Mouse (Mus musculus) A20 (cell line): ENCODE results near the gene Skint3.
"Not testable (repeated sequence)": the region's sequence is repeated elsewhere in the genome, so short reads cannot be mapped to it uniquely, and the experiment has no call there.

ENCODE experiments used
- DNase-seq: peaks from one replicate; pipeline ENCODE4 v3.0.0-alpha.2; 2011; ENCODE audit warnings: low read depth, low spot score

Gene Skint3

GRCm38 (mm10) chr4:112231945-112232344 is at the start of gene Skint3:
Gene Skint3 (plus strand): TSS chr4:112232245.
- DNase-seq = no peak

GRCm38 (mm10) chr4:112243416-112243815 is 11.4 kb downstream of the Skint3 start:
- DNase-seq = no peak

- DNase-seq = no peak
These were observed 11.9 kb downstream of the Skint3 start for GRCm38 (mm10) chr4:112243951-112244350.

GRCm38 (mm10) chr4:112256022-112256421 is 24.0 kb downstream of the Skint3 start:
- no peak for DNase-seq

GRCm38 (mm10) chr4:112287178-112287974 is 55.3 kb downstream of the Skint3 start:
- no peak for DNase-seq

DNA sequence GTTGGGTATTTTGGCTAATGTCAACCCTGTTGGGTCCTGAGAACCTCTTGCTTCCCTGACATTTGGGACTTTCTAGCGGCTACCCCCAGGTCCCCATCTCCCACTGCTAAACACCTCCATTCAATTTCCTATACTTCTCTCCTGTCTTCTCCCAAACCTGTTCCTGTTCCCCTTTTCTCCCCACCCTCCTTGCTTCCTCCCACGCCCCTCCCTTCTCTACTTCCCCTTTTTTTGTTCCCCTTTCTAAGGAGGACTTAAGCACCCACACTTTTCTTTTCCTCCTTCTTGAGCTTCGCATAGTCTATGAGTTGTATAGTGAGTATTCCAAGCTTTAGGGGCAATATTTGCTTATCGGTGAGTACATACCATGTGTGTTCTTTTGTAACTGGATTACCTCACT is 56.4 kb downstream of the Skint3 start:
- no peak for DNase-seq

- no peak for DNase-seq
These were observed 70.3 kb downstream of the Skint3 start for GRCm38 (mm10) chr4:112302305-112302704.

DNA sequence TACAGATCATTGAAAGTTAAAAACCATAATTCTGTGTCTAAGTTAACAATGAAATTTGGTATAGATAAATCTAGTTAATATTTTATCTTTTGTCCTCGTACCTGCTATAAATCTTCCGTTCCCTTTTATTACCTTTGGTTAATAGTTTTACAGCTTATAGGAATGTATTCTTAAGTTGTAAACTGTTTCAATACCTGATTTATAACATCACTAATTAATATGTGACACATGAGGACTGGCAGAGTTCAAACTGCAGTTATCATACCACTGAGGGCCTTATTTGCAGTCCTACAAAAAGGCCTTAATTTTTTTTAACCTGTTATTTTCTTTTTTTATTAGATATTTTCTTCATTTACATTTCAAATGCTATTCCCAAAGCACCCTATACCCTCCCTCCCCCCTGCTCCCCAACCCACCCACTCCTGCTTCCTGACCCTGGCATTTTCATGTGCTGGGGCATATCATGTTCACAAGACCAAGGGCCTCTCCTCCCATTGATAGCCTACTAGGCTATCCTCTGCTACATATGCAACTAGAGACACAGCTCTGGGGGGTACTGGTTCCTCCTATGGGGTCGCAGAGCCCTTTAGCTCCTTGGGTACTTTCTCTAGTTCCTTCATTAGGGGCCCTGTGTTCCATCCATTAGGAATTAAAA is 70.9 kb downstream of the Skint3 start:
- no peak for DNase-seq

DNA sequence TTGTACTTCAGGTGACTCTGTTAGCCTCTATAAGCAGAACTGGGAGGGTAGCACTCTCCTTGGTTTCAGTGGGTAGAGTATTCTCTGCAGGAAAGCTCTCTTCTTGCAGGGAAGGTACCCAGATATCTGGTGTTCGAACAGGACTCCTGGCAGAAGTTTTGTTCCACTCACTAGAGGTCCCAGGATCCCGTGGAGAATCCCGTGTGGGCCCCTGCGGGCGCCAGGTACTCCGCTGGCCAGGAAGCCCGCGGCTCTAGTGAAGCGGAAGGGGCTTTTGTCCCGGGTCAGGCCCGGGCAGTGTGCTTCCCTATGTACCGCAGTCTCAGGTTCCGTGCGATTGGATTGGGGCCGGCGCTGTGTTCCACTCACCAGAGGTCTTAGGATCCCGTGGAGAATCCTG is 117.1 kb downstream of the Skint3 start:
- not testable (repeated sequence) for DNase-seq
